21 mouse cellular contexts compared by ENCODE assay signal in genomic region chr5:91801297-91801980, GRCm38 (mm10).
"Had no signal": no experiment of that assay in that cellular context is flagged by ENCODE, and none has a peak within 500 bp of the region (broad histone marks: within the 10 kb centered on the region; RNA-seq: fewer than 3 reads in every experiment).

No protein-coding gene starts in this region.

- H3K36me3 ChIP-seq: limb, embryonic 10.5 days; limb, embryonic 13.5 days; liver, embryonic 12.5 days; liver, embryonic 15.5 days; lung, embryonic 15.5 days; midbrain, embryonic 10.5 days; midbrain, embryonic 13.5 days; neural tube, embryonic 13.5 days had no signal

- H3K4me2 ChIP-seq: limb, embryonic 13.5 days; liver, embryonic 12.5 days; liver, embryonic 15.5 days; lung, embryonic 15.5 days; midbrain, embryonic 13.5 days; neural tube, embryonic 13.5 days had no signal

- H3K9me3 ChIP-seq: limb, embryonic 10.5 days; limb, embryonic 13.5 days; liver, embryonic 12.5 days; liver, embryonic 15.5 days; lung, embryonic 15.5 days; midbrain, embryonic 10.5 days; midbrain, embryonic 13.5 days; neural tube, embryonic 13.5 days had no signal

- H3K27ac ChIP-seq: kidney, postnatal 0 days; limb, embryonic 10.5 days; limb, embryonic 13.5 days; liver, embryonic 12.5 days; liver, embryonic 15.5 days; lung, embryonic 15.5 days; midbrain, embryonic 10.5 days; midbrain, embryonic 13.5 days; neural tube, embryonic 13.5 days had no signal

- ATAC-seq: liver, embryonic 12.5 days; midbrain, embryonic 13.5 days; midbrain, embryonic 16.5 days had no signal

- DNase-seq: kidney, adult 2 months; kidney, postnatal 25 days; liver; lung, adult 18-20 months; lung, postnatal 10 days; lung, postnatal 36 days; retina, postnatal 1 day; thymus, adult 18-20 months; thymus, postnatal 36 days had no signal

- H3K27me3 ChIP-seq: limb, embryonic 13.5 days; liver, embryonic 12.5 days; liver, embryonic 15.5 days; lung, embryonic 15.5 days; megakaryocyte, embryonic 14.5 days; midbrain, embryonic 13.5 days; neural tube, embryonic 13.5 days had no signal

- H3K4me3 ChIP-seq: limb, embryonic 10.5 days; limb, embryonic 13.5 days; liver, embryonic 12.5 days; liver, embryonic 15.5 days; lung, embryonic 15.5 days; megakaryocyte, embryonic 14.5 days; midbrain, embryonic 10.5 days; midbrain, embryonic 13.5 days; myocyte; neural tube, embryonic 13.5 days had no signal

- H3K9ac ChIP-seq: limb, embryonic 13.5 days; liver, embryonic 12.5 days; liver, embryonic 15.5 days; lung, embryonic 15.5 days; midbrain, embryonic 13.5 days; neural tube, embryonic 13.5 days had no signal

- H3K4me1 ChIP-seq: limb, embryonic 10.5 days; liver, embryonic 12.5 days; liver, embryonic 15.5 days; lung, embryonic 15.5 days; midbrain, embryonic 10.5 days; midbrain, embryonic 13.5 days; neural tube, embryonic 13.5 days had no signal
